Mouse (Mus musculus): ENCODE results near the gene Islr. TPM values are rescaled to one million over a fixed set of nuclear protein-coding genes. Genes with fewer than 3 reads are reported as not detected.
A peak's percentile ranks its signal among the peaks of the same experiment; 100 is the strongest.

Islr gene
- polyA plus RNA-seq, 1 experiment from 2014 or later: 11.2 TPM

GRCm38 (mm10) chr9:58175745-58176487 lies 28.2 kb downstream of the Islr start:
- Histone ChIP-seq H3K9me3 (replicated peaks) (no peaks in the 10 kb centered on the region), H3K4me3 (no peak overlapping the region), H3K9ac (no peak overlapping the region), H3K36me3 (ENCODE audit: poor library complexity, severe bottlenecking) (no peaks in the 10 kb centered on the region), H3K27me3 (no peaks in the 10 kb centered on the region), H3K27ac (peak overlapping the region; percentile 67), H3K4me2 (no peak overlapping the region), H3K4me1 (peaks cover 14% of the 10 kb centered on the region)
- no peak for ATAC-seq
- WGBS: 51% methylated on average over 5 of the region's 5 CpGs

- H3K4me2 ChIP-seq: no peak overlapping the region
- H3K27ac ChIP-seq: peak overlapping the region; percentile 67
- H3K4me1 ChIP-seq: peaks cover 14% of the 10 kb centered on the region
- no peaks in the 10 kb centered on the region for H3K27me3 ChIP-seq
- no peak overlapping the region for H3K4me3 ChIP-seq
- H3K9me3 ChIP-seq (replicated peaks): no peaks in the 10 kb centered on the region
- ATAC-seq: peak; percentile 36; the same call in 1 of the 2 replicates
- no peak overlapping the region for H3K9ac ChIP-seq
- no peaks in the 10 kb centered on the region for H3K36me3 ChIP-seq (ENCODE audit: poor library complexity, severe bottlenecking)
- 20% methylated on average over 5 of the region's 5 CpGs for WGBS
These were observed 29.3 kb downstream of the Islr start for GRCm38 (mm10) chr9:58174818-58175251.

GRCm38 (mm10) chr9:58172863-58173262 lies 31.2 kb downstream of the Islr start:
- Histone ChIP-seq H3K4me2 (no peak overlapping the region), H3K4me1 (peaks cover 20% of the 10 kb centered on the region), H3K27me3 (no peaks in the 10 kb centered on the region), H3K36me3 (ENCODE audit: poor library complexity, severe bottlenecking) (no peaks in the 10 kb centered on the region), H3K27ac (no peak overlapping the region), H3K9me3 (replicated peaks) (no peaks in the 10 kb centered on the region), H3K9ac (no peak overlapping the region), H3K4me3 (no peak overlapping the region)
- 75% methylated on average over 2 of the region's 2 CpGs for WGBS
- no peak for ATAC-seq

- no peak for ATAC-seq
- peaks cover 7% of the 10 kb centered on the region for H3K4me1 ChIP-seq
- 79% methylated on average over 6 of the region's 6 CpGs for WGBS
These were observed 34.7 kb downstream of the Islr start for GRCm38 (mm10) chr9:58169426-58169825.

GRCm38 (mm10) chr9:58168880-58169279 lies 35.2 kb downstream of the Islr start:
- H3K27ac ChIP-seq: no peak overlapping the region
- no peaks in the 10 kb centered on the region for H3K9me3 ChIP-seq (replicated peaks)
- 68% methylated on average over 3 of the region's 3 CpGs for WGBS
- no peaks in the 10 kb centered on the region for H3K27me3 ChIP-seq
- H3K36me3 ChIP-seq (ENCODE audit: poor library complexity, severe bottlenecking): no peaks in the 10 kb centered on the region
- H3K9ac ChIP-seq: no peak overlapping the region
- no peak overlapping the region for H3K4me2 ChIP-seq
- no peak overlapping the region for H3K4me3 ChIP-seq
- no peak for ATAC-seq
- H3K4me1 ChIP-seq: peaks cover 7% of the 10 kb centered on the region

More at GRCm38 (mm10) chr9:58169426-58169825, 34.7 kb downstream of the Islr start:
- H3K27me3 ChIP-seq: no peaks in the 10 kb centered on the region
- H3K4me2 ChIP-seq: no peak overlapping the region
- H3K36me3 ChIP-seq (ENCODE audit: poor library complexity, severe bottlenecking): no peaks in the 10 kb centered on the region
- H3K9ac ChIP-seq: no peak overlapping the region
- H3K4me3 ChIP-seq: no peak overlapping the region
- H3K27ac ChIP-seq: no peak overlapping the region
- H3K9me3 ChIP-seq (replicated peaks): no peaks in the 10 kb centered on the region

GRCm38 (mm10) chr9:58165779-58166178 lies 38.3 kb downstream of the Islr start:
- WGBS: 82% methylated on average over 1 of the region's 1 CpGs
- H3K4me3 ChIP-seq: no peak overlapping the region
- peaks cover 7% of the 10 kb centered on the region for H3K4me1 ChIP-seq
- H3K36me3 ChIP-seq (ENCODE audit: poor library complexity, severe bottlenecking): no peaks in the 10 kb centered on the region
- H3K9me3 ChIP-seq (replicated peaks): no peaks in the 10 kb centered on the region
- H3K27ac ChIP-seq: no peak overlapping the region
- H3K9ac ChIP-seq: no peak overlapping the region
- no peaks in the 10 kb centered on the region for H3K27me3 ChIP-seq
- no peak for ATAC-seq
- no peak overlapping the region for H3K4me2 ChIP-seq

GRCm38 (mm10) chr9:58163146-58163545 lies 41.0 kb downstream of the Islr start:
- Histone ChIP-seq H3K9me3 (replicated peaks) (no peaks in the 10 kb centered on the region), H3K36me3 (ENCODE audit: poor library complexity, severe bottlenecking) (no peaks in the 10 kb centered on the region), H3K9ac (no peak overlapping the region), H3K4me1 (peaks cover 9% of the 10 kb centered on the region), H3K27ac (no peak overlapping the region), H3K27me3 (no peaks in the 10 kb centered on the region), H3K4me2 (no peak overlapping the region), H3K4me3 (no peak overlapping the region)
- WGBS: 85% methylated on average over 5 of the region's 5 CpGs
- ATAC-seq: no peak

GRCm38 (mm10) chr9:58162173-58162572 lies 41.9 kb downstream of the Islr start:
- Histone ChIP-seq H3K27me3 (no peaks in the 10 kb centered on the region), H3K9me3 (replicated peaks) (no peaks in the 10 kb centered on the region), H3K4me3 (no peak overlapping the region)

GRCm38 (mm10) chr9:58160315-58160714 lies 43.8 kb downstream of the Islr start:
- Histone ChIP-seq H3K4me3 (no peak overlapping the region), H3K27me3 (no peaks in the 10 kb centered on the region), H3K4me1 (peaks cover 22% of the 10 kb centered on the region), H3K9me3 (replicated peaks) (no peaks in the 10 kb centered on the region), H3K4me2 (no peak overlapping the region), H3K9ac (no peak overlapping the region), H3K36me3 (ENCODE audit: poor library complexity, severe bottlenecking) (no peaks in the 10 kb centered on the region), H3K27ac (no peak overlapping the region)
- ATAC-seq: no peak
- WGBS: 84% methylated on average over 5 of the region's 5 CpGs

More at GRCm38 (mm10) chr9:58162173-58162572, 41.9 kb downstream of the Islr start:
- Histone ChIP-seq H3K9ac (no peak overlapping the region), H3K36me3 (ENCODE audit: poor library complexity, severe bottlenecking) (no peaks in the 10 kb centered on the region), H3K4me1 (peaks cover 9% of the 10 kb centered on the region), H3K27ac (no peak overlapping the region), H3K4me2 (no peak overlapping the region)
- no peak for ATAC-seq
- WGBS: 99% methylated on average over 3 of the region's 3 CpGs

GRCm38 (mm10) chr9:58159855-58160254 lies 44.3 kb downstream of the Islr start:
- H3K4me2 ChIP-seq: no peak overlapping the region
- no peak overlapping the region for H3K27ac ChIP-seq
- no peaks in the 10 kb centered on the region for H3K27me3 ChIP-seq
- 79% methylated on average over 4 of the region's 4 CpGs for WGBS
- no peaks in the 10 kb centered on the region for H3K36me3 ChIP-seq (ENCODE audit: poor library complexity, severe bottlenecking)
- no peak for ATAC-seq
- no peak overlapping the region for H3K9ac ChIP-seq
- peaks cover 26% of the 10 kb centered on the region for H3K4me1 ChIP-seq
- no peaks in the 10 kb centered on the region for H3K9me3 ChIP-seq (replicated peaks)
- H3K4me3 ChIP-seq: no peak overlapping the region

GRCm38 (mm10) chr9:58158541-58159311 lies 45.4 kb downstream of the Islr start:
- ATAC-seq: no peak
- no peak overlapping the region for H3K27ac ChIP-seq
- H3K4me3 ChIP-seq: no peak overlapping the region
- H3K9me3 ChIP-seq (replicated peaks): no peaks in the 10 kb centered on the region
- H3K27me3 ChIP-seq: no peaks in the 10 kb centered on the region
- H3K9ac ChIP-seq: no peak overlapping the region; the same call in 1 of the 2 replicates
- no peak overlapping the region for H3K4me2 ChIP-seq
- no peaks in the 10 kb centered on the region for H3K36me3 ChIP-seq (ENCODE audit: poor library complexity, severe bottlenecking)
- 41% methylated on average over 7 of the region's 7 CpGs for WGBS
- H3K4me1 ChIP-seq: peaks cover 28% of the 10 kb centered on the region

- Histone ChIP-seq H3K9me3 (replicated peaks) (no peaks in the 10 kb centered on the region), H3K4me2 (no peak overlapping the region), H3K9ac (no peak overlapping the region), H3K36me3 (ENCODE audit: poor library complexity, severe bottlenecking) (no peaks in the 10 kb centered on the region), H3K4me3 (no peak overlapping the region), H3K27me3 (no peaks in the 10 kb centered on the region), H3K27ac (no peak overlapping the region), H3K4me1 (peaks cover 28% of the 10 kb centered on the region)
- 88% methylated on average over 13 of the region's 13 CpGs for WGBS
- no peak for ATAC-seq
These were observed 46.3 kb downstream of the Islr start for GRCm38 (mm10) chr9:58157838-58158237.

Measured in forebrain, embryonic 13.5 days (tissue).